ENCODE assay signal across 9 mouse cellular contexts in the genomic region with DNA sequence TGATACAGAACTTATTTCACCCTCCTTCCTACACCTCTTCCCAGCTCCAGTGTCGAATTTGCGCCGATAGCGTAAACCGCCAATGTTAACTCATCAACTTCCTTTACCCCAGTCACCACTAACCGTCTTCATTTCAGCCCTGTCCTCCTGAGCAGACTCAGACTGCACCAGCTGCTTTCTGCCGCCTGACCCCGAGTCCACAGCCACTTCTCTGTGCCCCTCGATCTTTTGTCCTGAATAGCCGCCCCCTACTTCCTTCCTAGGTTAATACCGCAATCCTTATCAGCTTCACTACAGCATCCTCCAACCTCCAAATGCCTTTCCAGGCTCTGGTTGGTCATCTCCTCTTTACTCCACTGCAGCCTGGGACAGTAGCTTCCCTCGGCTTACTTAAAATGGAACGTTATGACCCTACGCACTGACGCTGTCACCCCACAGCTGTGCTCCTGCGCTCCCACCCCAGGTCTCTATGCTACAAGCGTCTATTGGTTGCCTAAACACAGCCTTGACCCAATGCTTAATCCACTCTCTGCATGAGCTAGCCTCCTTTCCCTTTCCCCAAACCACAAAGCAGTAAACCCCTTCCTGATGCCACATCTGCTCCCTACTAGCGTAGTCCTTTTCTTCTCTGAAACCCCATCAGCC. TPM values are rescaled to one million over a fixed set of nuclear protein-coding genes. Genes with fewer than 3 reads are reported as not detected.
DNase-seq lines count a peak whose midpoint lies in the region; ATAC-seq and TF ChIP-seq lines count a peak whose summit lies in the region.
"Had no signal": no experiment of that assay in that cellular context is flagged by ENCODE, and none has a peak within 500 bp of the region (broad histone marks: within the 10 kb centered on the region; RNA-seq: fewer than 3 reads in every experiment).

No protein-coding gene starts in this region.

- ATAC-seq in heart, embryonic 14.5 days (ENCODE audit: insufficient number of reproducible peaks, insufficient read depth, low FRiP score, low read depth): no peak; the same call in 1 of the 2 replicates
- no peak for ATAC-seq in hindbrain, postnatal 0 days
- no peak for ATAC-seq in midbrain, embryonic 14.5 days (ENCODE audit: low FRiP score, low TSS enrichment)

- H3K4me1 ChIP-seq in heart, embryonic 14.5 days (ENCODE audit: control insufficient read depth in 2 of 2, insufficient read depth in 2 of 2, low read length in 2 of 2): peaks cover 16 to 30% of the 10 kb centered on the region in 2 experiments
- no peaks in the 10 kb centered on the region for H3K4me1 ChIP-seq in hindbrain, postnatal 0 days (ENCODE audit: insufficient read depth, low read length)
- H3K4me1 ChIP-seq in midbrain, embryonic 14.5 days (ENCODE audit: control insufficient read depth, insufficient read depth, low read length): no peaks in the 10 kb centered on the region

- H3K27ac ChIP-seq in heart, embryonic 14.5 days (replicated peaks in 1 of 2; ENCODE audit: control insufficient read depth in 1 of 2, insufficient read depth in 1 of 2, low read depth in 2 of 2, low read length in 2 of 2): no peak overlapping the region
- H3K27ac ChIP-seq in hindbrain, postnatal 0 days: no peak overlapping the region
- no peak overlapping the region for H3K27ac ChIP-seq in midbrain, embryonic 14.5 days (replicated peaks; ENCODE audit: low read depth, low read length)

- H3K36me3 ChIP-seq in heart, embryonic 14.5 days (ENCODE audit: control insufficient read depth, insufficient read depth, low read length): no peaks in the 10 kb centered on the region
- H3K36me3 ChIP-seq in hindbrain, postnatal 0 days (ENCODE audit: insufficient read depth, low read length): no peaks in the 10 kb centered on the region
- no peaks in the 10 kb centered on the region for H3K36me3 ChIP-seq in midbrain, embryonic 14.5 days (ENCODE audit: control insufficient read depth, insufficient read depth, low read length)

- H3K4me2 ChIP-seq in heart, embryonic 14.5 days (ENCODE audit: low read length): peak overlapping the region; percentile 55
- H3K4me2 ChIP-seq in hindbrain, postnatal 0 days (ENCODE audit: low read depth, low read length): peak overlapping the region; percentile 38
- H3K4me2 ChIP-seq in midbrain, embryonic 14.5 days (ENCODE audit: low read length): peak overlapping the region; percentile 19

- peak overlapping the region in 1 of 2 experiments; percentile 6; a peak in 1 of 4 replicates for H3K4me3 ChIP-seq in heart, embryonic 14.5 days (ENCODE audit: control insufficient read depth in 1 of 2, insufficient read depth in 1 of 2, low read depth in 1 of 2, low read length in 2 of 2)
- no peak overlapping the region for H3K4me3 ChIP-seq in hindbrain, postnatal 0 days (ENCODE audit: low read length)
- no peak overlapping the region for H3K4me3 ChIP-seq in midbrain, embryonic 14.5 days (replicated peaks; ENCODE audit: low read depth, low read length)

- 40% methylated on average over 18 of the region's 18 CpGs for WGBS in heart, embryonic 14.5 days
- WGBS in hindbrain, postnatal 0 days: 64% methylated on average over 18 of the region's 18 CpGs
- WGBS in midbrain, embryonic 14.5 days: 67% methylated on average over 18 of the region's 18 CpGs

- no peaks in the 10 kb centered on the region for H3K27me3 ChIP-seq in heart, embryonic 14.5 days (ENCODE audit: control insufficient read depth, insufficient read depth, low read length)
- H3K27me3 ChIP-seq in hindbrain, postnatal 0 days (ENCODE audit: insufficient read depth, low read length): no peaks in the 10 kb centered on the region
- H3K27me3 ChIP-seq in midbrain, embryonic 14.5 days (ENCODE audit: control insufficient read depth, insufficient read depth, low read length): no peaks in the 10 kb centered on the region
- H3K27me3 ChIP-seq: CH12.LX had no signal

- no peak for DNase-seq in heart, postnatal 4 days
- DNase-seq in MEL-GATA-1-ER (ENCODE audit: extremely low read depth, low read depth) (peak; percentile 77), MN1 (ENCODE audit: low spot score) (no peak)
- no peak for DNase-seq in hindbrain, postnatal 0 days (ENCODE audit: low spot score)
- no peak for DNase-seq in midbrain, embryonic 14.5 days
- DNase-seq in adrenal gland, postnatal 10 days: no peak
- no peak for DNase-seq in natural killer cell, adult 2 months (ENCODE audit: low spot score in 2 of 2)

- no peak overlapping the region; the same call in 1 of the 2 replicates for H3K9ac ChIP-seq in heart, embryonic 14.5 days (ENCODE audit: low read length)
- no peak overlapping the region for H3K9ac ChIP-seq in hindbrain, postnatal 0 days (replicated peaks; ENCODE audit: low read length)
- no peak overlapping the region for H3K9ac ChIP-seq in midbrain, embryonic 14.5 days (replicated peaks; ENCODE audit: low read length)

- no peak for TF ChIP-seq CTCF in hindbrain, postnatal 0 days (IDR thresholded peaks at IDR 0.05; ENCODE audit: low read depth)

- H3K9me3 ChIP-seq in heart, embryonic 14.5 days (ENCODE audit: control insufficient read depth, low read length): no peaks in the 10 kb centered on the region
- no peaks in the 10 kb centered on the region for H3K9me3 ChIP-seq in hindbrain, postnatal 0 days (ENCODE audit: low read length)
- no peaks in the 10 kb centered on the region for H3K9me3 ChIP-seq in midbrain, embryonic 14.5 days (ENCODE audit: control insufficient read depth, low read length)

RNA-seq across cellular contexts. Expression of gene Cd180, which starts 27.6 kb away (rescaled TPM):
- polyA plus RNA-seq in heart, embryonic 14.5 days (2014; fragmentation: Nextera tagmentation; extraction: Ambion mirVana): 0.88 and 0.94 TPM in 2 replicates
- under 1 TPM; 0.86 to 0.98 TPM for total RNA-seq in heart, postnatal 4 days (2021)
- total RNA-seq in hindbrain, postnatal 0 days (2014; rRNA removed): 0.68 and 1.9 TPM in 2 replicates
- 1.1 and 1.4 TPM in 2 replicates for polyA plus RNA-seq in hindbrain, postnatal 0 days (2015; fragmentation: Nextera tagmentation; extraction: Ambion mirVana)
- 0.62 and 1.0 TPM in 2 replicates for polyA plus RNA-seq in midbrain, embryonic 14.5 days (2014; fragmentation: Nextera tagmentation; extraction: Ambion mirVana)
- total RNA-seq in adrenal gland, postnatal 10 days (2021): 1 to 10 TPM; 3.0 to 3.1 TPM
